Mouse (Mus musculus): Measurements from ENCODE around the gene Ttbk1. TPM values are rescaled to one million over a fixed set of nuclear protein-coding genes. Genes with fewer than 3 reads are reported as not detected.

Ttbk1 gene
- polyA plus RNA-seq, 1 experiment from 2014 or later, result 1.1 TPM

GRCm38 (mm10) chr17:46460673-46461072 is 26.8 kb downstream of the Ttbk1 start:
- Histone ChIP-seq H3K27ac (no peak overlapping the region), H3K9me3 (no peaks in the 10 kb centered on the region), H3K4me3 (peak overlapping the region; percentile 43), H3K4me1 (peaks cover 29% of the 10 kb centered on the region), H3K27me3 (ENCODE audit: poor library complexity, severe bottlenecking) (peaks cover 69% of the 10 kb centered on the region), H3K36me3 (replicated peaks) (peaks cover 10% of the 10 kb centered on the region)
- 2% methylated on average over 32 of the region's 32 CpGs for WGBS
- no peak for DNase-seq (ENCODE audit: extremely low spot score, low spot score)

- Histone ChIP-seq H3K4me3 (no peak overlapping the region), H3K9me3 (no peaks in the 10 kb centered on the region), H3K4me1 (peaks cover 51% of the 10 kb centered on the region), H3K27me3 (ENCODE audit: poor library complexity, severe bottlenecking) (peaks cover 91% of the 10 kb centered on the region), H3K27ac (no peak overlapping the region), H3K36me3 (replicated peaks) (peaks cover 10% of the 10 kb centered on the region)
- WGBS, result 41% methylated on average over 3 of the region's 3 CpGs
- DNase-seq (ENCODE audit: extremely low spot score, low spot score), result no peak
Observed at GRCm38 (mm10) chr17:46458439-46458838, 29.0 kb downstream of the Ttbk1 start.

- H3K27ac ChIP-seq, result no peak overlapping the region
- 15% methylated on average over 10 of the region's 10 CpGs for WGBS
- peaks cover 10% of the 10 kb centered on the region for H3K36me3 ChIP-seq (replicated peaks)
- H3K4me3 ChIP-seq, result no peak overlapping the region
- no peak for DNase-seq (ENCODE audit: extremely low spot score, low spot score)
- peaks cover 58% of the 10 kb centered on the region for H3K4me1 ChIP-seq
- peaks cover 98% of the 10 kb centered on the region for H3K27me3 ChIP-seq (ENCODE audit: poor library complexity, severe bottlenecking)
- no peaks in the 10 kb centered on the region for H3K9me3 ChIP-seq
Observed at GRCm38 (mm10) chr17:46457791-46458190, 29.7 kb downstream of the Ttbk1 start.

- Histone ChIP-seq H3K9me3 (no peaks in the 10 kb centered on the region), H3K27me3 (ENCODE audit: poor library complexity, severe bottlenecking) (peaks cover 85% of the 10 kb centered on the region), H3K4me1 (peaks cover 52% of the 10 kb centered on the region), H3K4me3 (peak overlapping the region; percentile 61), H3K36me3 (replicated peaks) (peaks cover 7% of the 10 kb centered on the region), H3K27ac (peak overlapping the region; percentile 79)
- 1% methylated on average over 33 of the region's 33 CpGs for WGBS
- peak; percentile 52 for DNase-seq (ENCODE audit: extremely low spot score, low spot score)
Observed at GRCm38 (mm10) chr17:46455110-46455691, 32.3 kb downstream of the Ttbk1 start.

- Histone ChIP-seq H3K27ac (peak overlapping the region; percentile 79), H3K27me3 (ENCODE audit: poor library complexity, severe bottlenecking) (peaks cover 79% of the 10 kb centered on the region), H3K36me3 (replicated peaks) (0 out of 2 replicates have a peak, but pooled peaks cover 2% of the 10 kb centered on the region), H3K9me3 (no peaks in the 10 kb centered on the region), H3K4me1 (peaks cover 52% of the 10 kb centered on the region), H3K4me3 (peak overlapping the region; percentile 61)
- no peak for DNase-seq (ENCODE audit: extremely low spot score, low spot score)
- 2% methylated on average over 9 of the region's 9 CpGs for WGBS
Observed at GRCm38 (mm10) chr17:46454539-46454938, 32.9 kb downstream of the Ttbk1 start.

- 0 out of 2 replicates have a peak, but pooled peaks cover 2% of the 10 kb centered on the region for H3K36me3 ChIP-seq (replicated peaks)
- H3K4me1 ChIP-seq, result peaks cover 52% of the 10 kb centered on the region
- no peak for DNase-seq (ENCODE audit: extremely low spot score, low spot score)
- H3K27me3 ChIP-seq (ENCODE audit: poor library complexity, severe bottlenecking), result peaks cover 73% of the 10 kb centered on the region
- H3K27ac ChIP-seq, result 0 out of 2 replicates have a peak overlapping the region, but pooled peaks have one; percentile 79
- H3K4me3 ChIP-seq, result peak overlapping the region; percentile 61
- WGBS, result 2% methylated on average over 26 of the region's 26 CpGs
- H3K9me3 ChIP-seq, result no peaks in the 10 kb centered on the region
Observed at GRCm38 (mm10) chr17:46453970-46454411, 33.5 kb downstream of the Ttbk1 start.

GRCm38 (mm10) chr17:46453302-46453948 is 34.0 kb downstream of the Ttbk1 start:
- Histone ChIP-seq H3K27me3 (ENCODE audit: poor library complexity, severe bottlenecking) (peaks cover 68% of the 10 kb centered on the region), H3K36me3 (replicated peaks) (0 out of 2 replicates have a peak, but pooled peaks cover 2% of the 10 kb centered on the region), H3K27ac (no peak overlapping the region), H3K4me3 (peak overlapping the region; percentile 61; the same call in 1 of the 2 replicates), H3K9me3 (no peaks in the 10 kb centered on the region), H3K4me1 (peaks cover 49% of the 10 kb centered on the region)
- WGBS, result 5% methylated on average over 13 of the region's 13 CpGs
- no peak for DNase-seq (ENCODE audit: extremely low spot score, low spot score)

GRCm38 (mm10) chr17:46452683-46453082 is 34.8 kb downstream of the Ttbk1 start:
- Histone ChIP-seq H3K4me3 (no peak overlapping the region), H3K9me3 (no peaks in the 10 kb centered on the region), H3K27ac (no peak overlapping the region), H3K36me3 (replicated peaks) (0 out of 2 replicates have a peak, but pooled peaks cover 2% of the 10 kb centered on the region), H3K27me3 (ENCODE audit: poor library complexity, severe bottlenecking) (peaks cover 67% of the 10 kb centered on the region), H3K4me1 (peaks cover 48% of the 10 kb centered on the region)
- 36% methylated on average over 5 of the region's 5 CpGs for whole genome bisulfite sequencing
- DNase-seq (ENCODE audit: extremely low spot score, low spot score), result no peak

GRCm38 (mm10) chr17:46446264-46446663 is 41.2 kb downstream of the Ttbk1 start:
- Histone ChIP-seq H3K27ac (no peak overlapping the region), H3K4me1 (peaks cover 38% of the 10 kb centered on the region), H3K9me3 (no peaks in the 10 kb centered on the region), H3K36me3 (replicated peaks) (no peaks in the 10 kb centered on the region), H3K4me3 (no peak overlapping the region), H3K27me3 (ENCODE audit: poor library complexity, severe bottlenecking) (peaks cover 71% of the 10 kb centered on the region)
- DNase-seq (ENCODE audit: extremely low spot score, low spot score), result no peak
- 91% methylated on average over 16 of the region's 16 CpGs for WGBS

GRCm38 (mm10) chr17:46444839-46445579 is 42.5 kb downstream of the Ttbk1 start:
- DNase-seq (ENCODE audit: extremely low spot score, low spot score), result no peak

GRCm38 (mm10) chr17:46439176-46439575 is 48.3 kb downstream of the Ttbk1 start:
- Histone ChIP-seq H3K4me3 (no peak overlapping the region), H3K36me3 (replicated peaks) (no peaks in the 10 kb centered on the region), H3K27me3 (ENCODE audit: poor library complexity, severe bottlenecking) (peaks cover 78% of the 10 kb centered on the region), H3K4me1 (peaks cover 26% of the 10 kb centered on the region), H3K27ac (no peak overlapping the region), H3K9me3 (no peaks in the 10 kb centered on the region)
- DNase-seq (ENCODE audit: extremely low spot score, low spot score), result no peak
- 94% methylated on average over 10 of the region's 10 CpGs for WGBS

More at GRCm38 (mm10) chr17:46444839-46445579, 42.5 kb downstream of the Ttbk1 start:
- Histone ChIP-seq H3K27me3 (ENCODE audit: poor library complexity, severe bottlenecking) (peaks cover 78% of the 10 kb centered on the region), H3K36me3 (replicated peaks) (no peaks in the 10 kb centered on the region), H3K4me3 (peak overlapping the region; percentile 52), H3K27ac (peak overlapping the region; percentile 74), H3K9me3 (no peaks in the 10 kb centered on the region), H3K4me1 (peaks cover 38% of the 10 kb centered on the region)
- under 1% methylated on average over 46 of the region's 50 CpGs for WGBS

- Histone ChIP-seq H3K27ac (no peak within 1 kb of the TSS), H3K36me3 (replicated peaks) (no peaks in the 10 kb centered on the region), H3K4me3 (no peak within 1 kb of the TSS), H3K9me3 (no peaks in the 10 kb centered on the region), H3K27me3 (ENCODE audit: poor library complexity, severe bottlenecking) (peaks cover 78% of the 10 kb centered on the region), H3K4me1 (peaks cover 33% of the 10 kb centered on the region)
- no peak for DNase-seq (ENCODE audit: extremely low spot score, low spot score)
- 77% methylated on average over 4 of the region's 4 CpGs for WGBS
Observed at GRCm38 (mm10) chr17:46438298-46438873, 49.1 kb downstream of the Ttbk1 start, which contains the start of gene Slc22a7. TSS of gene Slc22a7 (minus strand) at chr17:46438457.

Data from forebrain, embryonic 10.5 days (tissue).